18 mouse cellular contexts compared by ENCODE assay signal in the genomic region with DNA sequence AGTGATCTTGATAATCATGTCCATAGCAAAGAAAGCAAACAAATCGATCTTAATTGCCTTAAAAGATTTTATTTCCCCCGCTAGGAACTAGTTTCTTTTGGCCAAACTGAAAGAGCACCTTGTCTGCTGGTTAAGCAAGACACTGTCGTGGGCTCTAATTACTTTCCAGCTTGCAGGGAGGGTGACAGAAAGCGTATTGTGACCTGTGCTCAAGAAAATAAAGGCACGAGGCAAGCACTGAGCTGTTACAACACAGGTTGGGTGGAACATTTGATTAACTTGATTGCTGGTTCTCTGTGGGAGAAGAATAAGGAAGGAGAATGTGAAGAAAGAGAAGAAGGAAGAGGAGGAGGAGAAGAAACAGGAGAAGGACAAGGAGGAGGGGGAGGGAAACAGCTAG. TPM values are rescaled to one million over a fixed set of nuclear protein-coding genes. Genes with fewer than 3 reads are reported as not detected.
DNase-seq lines count a peak whose midpoint lies in the region; ATAC-seq lines count a peak whose summit lies in the region.
"Had no signal": no experiment of that assay in that cellular context is flagged by ENCODE, and none has a peak within 500 bp of the region (broad histone marks: within the 10 kb centered on the region; RNA-seq: fewer than 3 reads in every experiment).

No protein-coding gene starts in this region.

- 27% methylated on average over 5 of the region's 5 CpGs for WGBS in kidney, embryonic 16.5 days
- 33% methylated on average over 5 of the region's 5 CpGs for WGBS in intestine, embryonic 16.5 days
- WGBS in stomach, embryonic 16.5 days, result 38% methylated on average over 5 of the region's 5 CpGs
- 22% methylated on average over 5 of the region's 5 CpGs for WGBS in forebrain, embryonic 15.5 days

- no peaks in the 10 kb centered on the region for H3K27me3 ChIP-seq in kidney, embryonic 16.5 days (ENCODE audit: insufficient read depth, low read length)
- H3K27me3 ChIP-seq in intestine, embryonic 16.5 days (replicated peaks; ENCODE audit: control insufficient read depth, insufficient read depth, low read length), result no peaks in the 10 kb centered on the region
- H3K27me3 ChIP-seq in stomach, embryonic 16.5 days (ENCODE audit: control insufficient read depth, insufficient read depth, low read length), result no peaks in the 10 kb centered on the region
- H3K27me3 ChIP-seq in forebrain, embryonic 15.5 days, result no peaks in the 10 kb centered on the region
- H3K27me3 ChIP-seq: hindbrain, embryonic 15.5 days had no signal

- H3K9me3 ChIP-seq in kidney, embryonic 16.5 days (ENCODE audit: low read length), result no peaks in the 10 kb centered on the region
- H3K9me3 ChIP-seq in intestine, embryonic 16.5 days (ENCODE audit: control insufficient read depth, low read length), result no peaks in the 10 kb centered on the region
- H3K9me3 ChIP-seq in stomach, embryonic 16.5 days (replicated peaks; ENCODE audit: control insufficient read depth, low read length), result no peaks in the 10 kb centered on the region
- H3K9me3 ChIP-seq in forebrain, embryonic 15.5 days, result no peaks in the 10 kb centered on the region
- H3K9me3 ChIP-seq: hindbrain, embryonic 15.5 days had no signal

- H3K4me2 ChIP-seq in kidney, embryonic 16.5 days (replicated peaks; ENCODE audit: low read depth, low read length), result no peak overlapping the region
- no peak overlapping the region for H3K4me2 ChIP-seq in intestine, embryonic 16.5 days (ENCODE audit: low read depth, low read length)
- H3K4me2 ChIP-seq in stomach, embryonic 16.5 days (ENCODE audit: low read depth, low read length), result no peak overlapping the region
- no peak overlapping the region for H3K4me2 ChIP-seq in forebrain, embryonic 15.5 days (replicated peaks)
- H3K4me2 ChIP-seq: hindbrain, embryonic 15.5 days had no signal

- peaks cover 23% of the 10 kb centered on the region for H3K4me1 ChIP-seq in kidney, embryonic 16.5 days (ENCODE audit: insufficient read depth, low read length)
- peaks cover 39% of the 10 kb centered on the region for H3K4me1 ChIP-seq in intestine, embryonic 16.5 days (ENCODE audit: control insufficient read depth, insufficient read depth, low read length)
- H3K4me1 ChIP-seq in stomach, embryonic 16.5 days (ENCODE audit: control insufficient read depth, insufficient read depth, low read length), result peaks cover 15% of the 10 kb centered on the region
- no peaks in the 10 kb centered on the region for H3K4me1 ChIP-seq in forebrain, embryonic 15.5 days

- no peaks in the 10 kb centered on the region for H3K36me3 ChIP-seq in kidney, embryonic 16.5 days (ENCODE audit: insufficient read depth, low read length)
- no peaks in the 10 kb centered on the region for H3K36me3 ChIP-seq in intestine, embryonic 16.5 days (ENCODE audit: control insufficient read depth, insufficient read depth, low read length)
- H3K36me3 ChIP-seq in stomach, embryonic 16.5 days (ENCODE audit: control insufficient read depth, insufficient read depth, low read length), result no peaks in the 10 kb centered on the region
- no peaks in the 10 kb centered on the region for H3K36me3 ChIP-seq in forebrain, embryonic 15.5 days
- H3K36me3 ChIP-seq: hindbrain, embryonic 15.5 days had no signal

- H3K27ac ChIP-seq in kidney, embryonic 16.5 days (ENCODE audit: low read length), result peak overlapping the region; percentile 11; the same call in 1 of the 2 replicates
- H3K27ac ChIP-seq in intestine, embryonic 16.5 days (ENCODE audit: low read length), result peak overlapping the region; percentile 52
- H3K27ac ChIP-seq in stomach, embryonic 16.5 days (ENCODE audit: low read length), result peak overlapping the region; percentile 39
- H3K27ac ChIP-seq in forebrain, embryonic 15.5 days (replicated peaks), result no peak overlapping the region
- H3K27ac ChIP-seq: hindbrain, embryonic 15.5 days had no signal

- H3K9ac ChIP-seq in kidney, embryonic 16.5 days (replicated peaks; ENCODE audit: low read length), result no peak overlapping the region
- no peak overlapping the region for H3K9ac ChIP-seq in intestine, embryonic 16.5 days (ENCODE audit: low read depth, low read length)
- H3K9ac ChIP-seq in stomach, embryonic 16.5 days (ENCODE audit: low read length), result no peak overlapping the region
- H3K9ac ChIP-seq in forebrain, embryonic 15.5 days (replicated peaks), result no peak overlapping the region
- H3K9ac ChIP-seq: hindbrain, embryonic 15.5 days had no signal

- DNase-seq in kidney, postnatal 4 days, result no peak
- peak; percentile 35 for DNase-seq in NIH3T3 (ENCODE audit: low read depth)
- DNase-seq in cerebellum, adult 11 months, result no peak
- DNase-seq: cerebellum, adult 2 months; layer of hippocampus, postnatal 36 days; liver; right cerebral cortex, postnatal 25 days; thymus, postnatal 36 days had no signal

- no peak overlapping the region for H3K4me3 ChIP-seq in kidney, embryonic 16.5 days (ENCODE audit: low read length)
- H3K4me3 ChIP-seq in intestine, embryonic 16.5 days (ENCODE audit: low read length), result 0 out of 2 replicates have a peak overlapping the region, but pooled peaks have one; percentile 0
- H3K4me3 ChIP-seq in stomach, embryonic 16.5 days (replicated peaks; ENCODE audit: low read length), result no peak overlapping the region
- no peak overlapping the region for H3K4me3 ChIP-seq in forebrain, embryonic 15.5 days
- H3K4me3 ChIP-seq: erythroblast, embryonic 14.5 days; hindbrain, embryonic 15.5 days had no signal

- ATAC-seq in kidney, embryonic 16.5 days (ENCODE audit: low FRiP score, low TSS enrichment), result no peak
- peak; percentile 54 for ATAC-seq in intestine, embryonic 16.5 days
- no peak for ATAC-seq in stomach, embryonic 16.5 days (ENCODE audit: insufficient read depth, low FRiP score)
- no peak for ATAC-seq in forebrain, embryonic 15.5 days (replicated peaks)

RNA-seq across cellular contexts. Expression of a gene that starts 10.4 kb away (rescaled TPM):
- 1.5 and 1.7 TPM in 2 replicates for polyA plus RNA-seq in kidney, embryonic 16.5 days (2015; fragmentation: Nextera tagmentation; extraction: Ambion mirVana)
- 12.7 and 13.0 TPM in 2 replicates for polyA plus RNA-seq in intestine, embryonic 16.5 days (2015; fragmentation: Nextera tagmentation; extraction: Ambion mirVana)
- polyA plus RNA-seq in stomach, embryonic 16.5 days (2015; fragmentation: Nextera tagmentation; extraction: Ambion mirVana), result 16.9 and 28.7 TPM in 2 replicates
- polyA plus RNA-seq in forebrain, embryonic 15.5 days (2015; fragmentation: Nextera tagmentation; extraction: Ambion mirVana), result not detected in 2 replicates
- polyA plus RNA-seq: brain, embryonic 14.5 days; cerebellum, adult 2 months; cortical plate, adult 2 months; erythroblast, embryonic 14.5 days; frontal cortex, adult 2 months; hindbrain, embryonic 15.5 days; lung, postnatal 0 days had no signal

RNA-seq across cellular contexts. Expression of a gene that starts 35.9 kb away (rescaled TPM):
- 174 and 181 TPM in 2 replicates for polyA plus RNA-seq in kidney, embryonic 16.5 days (2015; fragmentation: Nextera tagmentation; extraction: Ambion mirVana)
- polyA plus RNA-seq in intestine, embryonic 16.5 days (2015; fragmentation: Nextera tagmentation; extraction: Ambion mirVana), result 139 and 151 TPM in 2 replicates
- polyA plus RNA-seq in stomach, embryonic 16.5 days (2015; fragmentation: Nextera tagmentation; extraction: Ambion mirVana), result 169 and 179 TPM in 2 replicates
- 208 and 210 TPM in 2 replicates for polyA plus RNA-seq in forebrain, embryonic 15.5 days (2015; fragmentation: Nextera tagmentation; extraction: Ambion mirVana)

RNA-seq across cellular contexts. Expression of a gene that starts 59.0 kb away (rescaled TPM):
- polyA plus RNA-seq in kidney, embryonic 16.5 days (2015; fragmentation: Nextera tagmentation; extraction: Ambion mirVana), result 111 and 116 TPM in 2 replicates
- polyA plus RNA-seq in intestine, embryonic 16.5 days (2015; fragmentation: Nextera tagmentation; extraction: Ambion mirVana), result 54.9 and 60.0 TPM in 2 replicates
- polyA plus RNA-seq in stomach, embryonic 16.5 days (2015; fragmentation: Nextera tagmentation; extraction: Ambion mirVana), result 86.8 and 98.3 TPM in 2 replicates
- polyA plus RNA-seq in forebrain, embryonic 15.5 days (2015; fragmentation: Nextera tagmentation; extraction: Ambion mirVana), result 104 and 105 TPM in 2 replicates
